Mouse (Mus musculus): ENCODE results near the gene Mybpc2. TPM values are rescaled to one million over a fixed set of nuclear protein-coding genes. Genes with fewer than 3 reads are reported as not detected.
A peak's percentile ranks its signal among the peaks of the same experiment; 100 is the strongest.

Mybpc2 gene
- polyA plus RNA-seq, 1 experiment from 2014 or later: 0.20 TPM

DNA sequence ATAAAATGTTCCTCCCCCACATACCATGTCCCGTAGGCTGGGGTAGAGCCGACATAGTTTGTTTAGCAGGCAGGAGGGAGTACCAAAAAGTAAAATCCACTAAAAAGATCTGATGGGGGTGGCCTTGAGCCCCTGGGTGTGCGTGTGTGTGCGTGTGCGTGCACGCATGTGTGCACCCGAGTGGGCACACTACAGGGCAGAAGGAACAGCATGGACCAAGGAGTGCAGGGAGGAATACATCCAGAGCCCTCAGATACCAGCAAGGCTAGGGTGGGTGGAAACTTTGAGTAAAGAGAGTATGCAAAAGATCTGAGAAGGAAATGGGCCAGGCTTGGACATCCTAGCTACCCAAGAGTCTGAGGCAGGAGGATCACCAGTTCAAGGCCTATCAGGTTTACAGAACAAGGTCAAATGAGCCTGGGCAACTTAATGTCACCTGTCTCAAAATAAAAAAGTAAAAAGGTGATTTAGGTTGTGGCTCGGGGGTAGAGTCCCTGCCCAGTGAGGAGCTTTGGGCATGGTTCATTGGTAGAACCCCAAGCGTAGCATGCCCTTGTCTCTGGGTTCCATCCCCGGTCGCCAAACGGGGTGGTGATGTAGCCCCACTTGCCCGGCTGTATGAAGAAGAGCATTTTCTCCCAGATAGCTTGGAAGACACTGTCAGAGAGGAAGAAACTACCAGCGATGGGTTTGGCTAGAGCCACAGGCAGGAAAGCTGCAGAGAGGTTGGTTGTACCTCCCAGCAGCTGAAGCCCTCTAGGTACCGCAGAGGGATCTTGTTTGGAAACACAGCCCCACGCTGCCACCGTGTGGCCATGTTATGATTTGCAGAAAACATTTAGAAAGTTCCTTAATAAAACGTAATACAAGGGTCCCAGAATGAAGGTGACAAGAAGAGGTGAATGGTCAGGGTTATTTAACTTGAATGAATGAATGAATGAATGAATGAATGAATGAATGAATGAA, 36.3 kb upstream of the Mybpc2 start:
- no peaks in the 10 kb centered on the region for H3K4me1 ChIP-seq (ENCODE audit: control insufficient read depth, insufficient read depth, low read length)
- H3K9me3 ChIP-seq (ENCODE audit: control insufficient read depth, low read length): no peaks in the 10 kb centered on the region
- no peaks in the 10 kb centered on the region; the same call in 1 of the 2 replicates for H3K27me3 ChIP-seq (ENCODE audit: control insufficient read depth, insufficient read depth, low read length)
- no peak overlapping the region for H3K27ac ChIP-seq (replicated peaks; ENCODE audit: low read depth, low read length)
- no peak overlapping the region for H3K4me3 ChIP-seq (replicated peaks; ENCODE audit: low read depth, low read length)
- ATAC-seq (ENCODE audit: low FRiP score, low TSS enrichment): 0 out of 2 replicates have a peak, but pooled peaks have one; percentile 48
- no peaks in the 10 kb centered on the region for H3K36me3 ChIP-seq (ENCODE audit: control insufficient read depth, insufficient read depth, low read length)
- no peak overlapping the region for H3K9ac ChIP-seq (replicated peaks; ENCODE audit: low read length)
- 54% methylated on average over 18 of the region's 18 CpGs for WGBS
- no peak overlapping the region for H3K4me2 ChIP-seq (ENCODE audit: low read length)
- DNase-seq: peak; percentile 94

DNA sequence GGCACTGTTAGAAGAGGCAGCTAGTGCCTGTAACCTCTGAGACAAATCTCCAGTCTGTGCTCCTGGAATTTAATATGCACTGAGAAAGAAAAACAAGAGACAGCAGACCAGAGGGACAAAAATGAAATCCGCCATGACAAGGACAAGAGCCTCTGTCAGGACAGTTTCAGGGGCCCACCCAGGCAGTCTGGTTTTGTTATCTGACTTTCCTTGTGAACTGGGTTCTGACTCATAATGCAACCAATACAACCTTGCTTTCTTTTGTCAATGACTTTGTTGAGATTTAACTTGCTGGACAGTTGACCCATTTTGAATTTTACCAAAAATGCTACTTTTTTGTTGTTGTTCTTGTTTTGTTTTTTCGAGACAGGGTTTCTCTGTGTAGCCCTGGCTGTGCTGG, 33.2 kb upstream of the Mybpc2 start:
- no peaks in the 10 kb centered on the region; the same call in 1 of the 2 replicates for H3K27me3 ChIP-seq (ENCODE audit: control insufficient read depth, insufficient read depth, low read length)
- no peak overlapping the region for H3K27ac ChIP-seq (replicated peaks; ENCODE audit: low read depth, low read length)
- no peak overlapping the region for H3K4me3 ChIP-seq (replicated peaks; ENCODE audit: low read depth, low read length)
- no peak overlapping the region for H3K4me2 ChIP-seq (ENCODE audit: low read length)
- 67% methylated on average over 2 of the region's 2 CpGs for WGBS
- no peak overlapping the region for H3K9ac ChIP-seq (replicated peaks; ENCODE audit: low read length)
- H3K36me3 ChIP-seq (ENCODE audit: control insufficient read depth, insufficient read depth, low read length): no peaks in the 10 kb centered on the region
- no peak for ATAC-seq (ENCODE audit: low FRiP score, low TSS enrichment)
- peaks cover 7% of the 10 kb centered on the region; the same call in 1 of the 2 replicates for H3K4me1 ChIP-seq (ENCODE audit: control insufficient read depth, insufficient read depth, low read length)
- no peaks in the 10 kb centered on the region for H3K9me3 ChIP-seq (ENCODE audit: control insufficient read depth, low read length)
- DNase-seq: no peak

DNA sequence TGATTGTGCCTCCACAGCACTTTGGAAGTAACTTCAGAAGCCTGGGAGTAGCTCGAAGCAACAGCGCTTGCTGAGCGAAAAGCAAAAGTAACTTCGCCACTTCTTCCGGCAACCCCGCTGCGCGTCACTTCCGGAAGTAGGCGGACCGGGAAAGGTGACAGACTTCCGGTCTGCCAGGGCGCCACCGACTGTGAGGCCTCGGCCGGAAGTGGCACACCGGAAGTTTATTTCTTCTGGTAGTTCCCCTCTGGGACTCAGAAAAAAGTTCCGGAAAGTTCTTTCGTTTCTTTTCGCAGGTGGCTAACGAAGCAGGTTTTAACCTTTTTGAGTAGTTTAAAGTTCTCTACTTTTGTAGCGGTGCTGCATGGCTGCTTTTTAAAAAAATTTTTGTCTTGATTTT, 29.4 kb upstream of the Mybpc2 start, which contains the start of gene Nr1h2:
Nr1h2 (minus strand) TSS at position 126 of the 400 bp plus-strand sequence.
- H3K4me1 ChIP-seq (ENCODE audit: control insufficient read depth, insufficient read depth, low read length): peaks cover 8% of the 10 kb centered on the region; the same call in 1 of the 2 replicates
- peak within 1 kb of the TSS; percentile 80 for H3K4me3 ChIP-seq (replicated peaks; ENCODE audit: low read depth, low read length)
- no peaks in the 10 kb centered on the region for H3K9me3 ChIP-seq (ENCODE audit: control insufficient read depth, low read length)
- peak; percentile 84 for ATAC-seq (ENCODE audit: low FRiP score, low TSS enrichment)
- peaks cover 28% of the 10 kb centered on the region for H3K36me3 ChIP-seq (ENCODE audit: control insufficient read depth, insufficient read depth, low read length)
- no peaks in the 10 kb centered on the region; the same call in 1 of the 2 replicates for H3K27me3 ChIP-seq (ENCODE audit: control insufficient read depth, insufficient read depth, low read length)
- peak; percentile 98 for DNase-seq
- peak within 1 kb of the TSS; percentile 78 for H3K4me2 ChIP-seq (ENCODE audit: low read length)
- H3K27ac ChIP-seq (replicated peaks; ENCODE audit: low read depth, low read length): peak within 1 kb of the TSS; percentile 83
- H3K9ac ChIP-seq (replicated peaks; ENCODE audit: low read length): peak within 1 kb of the TSS; percentile 39; the same call in 1 of the 2 replicates
- WGBS: under 1% methylated on average over 22 of the region's 22 CpGs

DNA sequence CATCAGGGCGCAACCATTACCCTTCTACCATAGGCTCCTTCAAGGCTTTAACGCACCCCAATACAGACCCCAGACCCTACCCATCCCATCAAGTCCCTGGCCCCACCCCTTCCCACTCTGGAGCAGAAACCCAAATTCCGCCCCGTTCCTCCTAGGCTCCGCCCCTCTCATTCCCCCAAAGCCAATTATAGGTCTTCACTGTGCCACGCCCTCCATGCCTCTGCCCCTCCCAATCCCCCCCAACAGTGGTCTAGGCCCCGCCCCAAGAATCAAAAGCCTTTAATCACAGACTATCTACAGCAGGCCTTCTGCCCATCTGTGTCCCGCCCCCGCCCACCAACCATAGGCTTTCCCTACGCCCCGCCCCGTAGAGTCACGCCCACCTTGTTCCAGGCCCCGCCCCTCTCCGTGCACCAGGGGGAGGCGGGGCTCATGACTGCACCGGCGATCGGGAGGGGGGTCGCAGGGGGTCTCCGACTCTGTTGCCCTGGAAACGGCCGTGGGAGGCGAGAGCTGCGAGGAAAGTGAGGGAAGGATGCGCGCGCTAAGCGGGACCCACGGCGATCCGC, 28.8 kb upstream of the Mybpc2 start:
- Histone ChIP-seq H3K9me3 (ENCODE audit: control insufficient read depth, low read length) (no peaks in the 10 kb centered on the region), H3K9ac (replicated peaks; ENCODE audit: low read length) (peak overlapping the region; percentile 39; the same call in 1 of the 2 replicates), H3K4me1 (ENCODE audit: control insufficient read depth, insufficient read depth, low read length) (peaks cover 8% of the 10 kb centered on the region; the same call in 1 of the 2 replicates), H3K4me3 (replicated peaks; ENCODE audit: low read depth, low read length) (peak overlapping the region; percentile 80), H3K4me2 (ENCODE audit: low read length) (peak overlapping the region; percentile 78), H3K27ac (replicated peaks; ENCODE audit: low read depth, low read length) (peak overlapping the region; percentile 83), H3K36me3 (ENCODE audit: control insufficient read depth, insufficient read depth, low read length) (peaks cover 28% of the 10 kb centered on the region), H3K27me3 (ENCODE audit: control insufficient read depth, insufficient read depth, low read length) (no peaks in the 10 kb centered on the region; the same call in 1 of the 2 replicates)
- ATAC-seq (ENCODE audit: low FRiP score, low TSS enrichment): peak; percentile 76
- DNase-seq: peak; percentile 86
- WGBS: 1% methylated on average over 31 of the region's 32 CpGs

DNA sequence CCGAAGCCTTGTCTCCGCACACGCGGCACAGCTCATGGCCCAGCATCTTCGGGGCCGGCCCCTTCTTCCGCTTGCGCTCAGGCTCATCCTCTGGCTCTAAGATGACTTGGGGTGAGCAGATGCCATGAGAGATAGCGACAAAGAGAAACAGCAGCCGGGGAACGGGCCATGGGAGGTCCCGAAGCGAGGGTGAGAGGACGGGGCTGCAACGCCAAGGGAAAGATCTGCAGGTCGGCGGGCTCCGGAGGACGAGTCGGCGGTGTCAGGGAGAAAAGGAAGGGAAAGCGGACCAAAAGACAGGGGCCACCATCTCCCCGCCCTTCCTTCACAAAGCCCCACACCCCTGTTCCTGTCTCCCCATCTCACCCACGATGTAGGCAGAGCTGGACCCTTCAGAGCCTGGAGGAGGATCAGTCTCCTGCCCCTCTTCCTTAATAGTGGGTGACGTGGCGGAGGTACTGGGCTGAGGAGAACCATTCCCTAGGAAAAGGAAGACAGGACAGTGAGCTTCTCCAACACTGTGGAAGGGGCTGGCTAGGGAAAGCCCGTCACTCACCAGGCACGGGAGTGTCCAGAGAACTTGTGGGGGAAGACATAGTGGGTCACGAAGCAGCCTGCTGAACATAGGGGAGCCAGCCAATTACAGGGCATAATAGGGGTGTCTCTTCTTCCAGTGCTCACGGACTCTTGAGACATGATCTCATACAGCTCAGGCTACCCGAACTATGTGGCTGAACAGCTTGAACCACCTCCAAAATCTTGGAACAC, 27.9 kb upstream of the Mybpc2 start:
- H3K27me3 ChIP-seq (ENCODE audit: control insufficient read depth, insufficient read depth, low read length): no peaks in the 10 kb centered on the region; the same call in 1 of the 2 replicates
- ATAC-seq (ENCODE audit: low FRiP score, low TSS enrichment) (no peak), DNase-seq (no peak)
- no peaks in the 10 kb centered on the region for H3K9me3 ChIP-seq (ENCODE audit: control insufficient read depth, low read length)
- peaks cover 28% of the 10 kb centered on the region for H3K36me3 ChIP-seq (ENCODE audit: control insufficient read depth, insufficient read depth, low read length)
- peak overlapping the region; percentile 78 for H3K4me2 ChIP-seq (ENCODE audit: low read length)
- H3K27ac ChIP-seq (replicated peaks; ENCODE audit: low read depth, low read length): no peak overlapping the region
- no peak overlapping the region for H3K9ac ChIP-seq (replicated peaks; ENCODE audit: low read length)
- H3K4me1 ChIP-seq (ENCODE audit: control insufficient read depth, insufficient read depth, low read length): peaks cover 16% of the 10 kb centered on the region
- 86% methylated on average over 28 of the region's 31 CpGs for WGBS
- peak overlapping the region; percentile 80 for H3K4me3 ChIP-seq (replicated peaks; ENCODE audit: low read depth, low read length)

DNA sequence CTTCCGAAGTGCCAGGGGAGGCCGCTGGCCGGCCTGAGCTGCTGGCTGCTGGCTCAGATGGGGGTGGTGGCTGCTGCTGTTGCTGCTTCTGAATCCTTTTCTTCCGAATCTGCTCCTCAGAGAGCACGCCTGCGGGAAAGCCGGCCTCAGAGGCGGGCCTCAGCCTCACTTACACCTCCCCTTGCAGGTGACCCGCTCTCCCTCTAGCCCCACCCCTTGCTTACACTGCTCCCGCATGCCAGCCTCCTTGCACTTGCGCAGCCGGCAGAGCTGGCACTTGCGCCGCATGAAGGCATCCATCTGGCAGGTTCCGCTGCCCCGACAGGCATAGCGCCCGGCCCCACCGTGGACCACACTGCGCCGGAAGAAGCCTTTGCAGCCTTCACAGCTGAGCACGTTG, 27.3 kb upstream of the Mybpc2 start:
- no peak overlapping the region for H3K4me3 ChIP-seq (replicated peaks; ENCODE audit: low read depth, low read length)
- H3K27ac ChIP-seq (replicated peaks; ENCODE audit: low read depth, low read length): no peak overlapping the region
- no peaks in the 10 kb centered on the region; the same call in 1 of the 2 replicates for H3K27me3 ChIP-seq (ENCODE audit: control insufficient read depth, insufficient read depth, low read length)
- DNase-seq (no peak), ATAC-seq (ENCODE audit: low FRiP score, low TSS enrichment) (no peak)
- peaks cover 28% of the 10 kb centered on the region for H3K36me3 ChIP-seq (ENCODE audit: control insufficient read depth, insufficient read depth, low read length)
- no peak overlapping the region for H3K4me2 ChIP-seq (ENCODE audit: low read length)
- H3K9me3 ChIP-seq (ENCODE audit: control insufficient read depth, low read length): no peaks in the 10 kb centered on the region
- peaks cover 16% of the 10 kb centered on the region for H3K4me1 ChIP-seq (ENCODE audit: control insufficient read depth, insufficient read depth, low read length)
- WGBS: 88% methylated on average over 22 of the region's 22 CpGs
- H3K9ac ChIP-seq (replicated peaks; ENCODE audit: low read length): no peak overlapping the region

DNA sequence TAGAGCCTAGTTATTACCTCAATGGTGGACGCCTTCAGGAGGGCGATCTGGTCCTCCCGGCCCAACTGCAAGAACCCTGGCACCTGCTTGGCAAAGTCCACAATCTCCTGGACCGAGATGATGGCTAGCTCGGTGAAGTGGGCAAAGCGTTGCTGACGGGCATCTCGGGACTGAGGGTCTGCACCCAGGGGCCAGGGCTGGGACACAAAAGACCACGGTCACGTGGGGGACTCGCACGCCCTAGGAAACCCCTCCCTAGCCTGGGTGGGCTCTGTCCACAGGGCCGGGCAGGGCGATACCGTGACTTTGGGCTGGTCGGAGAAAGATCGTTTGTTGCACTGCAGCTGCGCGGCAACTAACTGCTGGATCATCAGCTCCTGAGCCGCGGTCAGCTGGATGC, 26.8 kb upstream of the Mybpc2 start:
- H3K4me1 ChIP-seq (ENCODE audit: control insufficient read depth, insufficient read depth, low read length): peaks cover 16% of the 10 kb centered on the region
- H3K9me3 ChIP-seq (ENCODE audit: control insufficient read depth, low read length): no peaks in the 10 kb centered on the region
- DNase-seq (no peak), ATAC-seq (ENCODE audit: low FRiP score, low TSS enrichment) (no peak)
- no peak overlapping the region for H3K9ac ChIP-seq (replicated peaks; ENCODE audit: low read length)
- peaks cover 28% of the 10 kb centered on the region for H3K36me3 ChIP-seq (ENCODE audit: control insufficient read depth, insufficient read depth, low read length)
- H3K27ac ChIP-seq (replicated peaks; ENCODE audit: low read depth, low read length): no peak overlapping the region
- no peak overlapping the region for H3K4me3 ChIP-seq (replicated peaks; ENCODE audit: low read depth, low read length)
- H3K4me2 ChIP-seq (ENCODE audit: low read length): no peak overlapping the region
- no peaks in the 10 kb centered on the region for H3K27me3 ChIP-seq (ENCODE audit: control insufficient read depth, insufficient read depth, low read length)
- WGBS: 94% methylated on average over 21 of the region's 21 CpGs

DNA sequence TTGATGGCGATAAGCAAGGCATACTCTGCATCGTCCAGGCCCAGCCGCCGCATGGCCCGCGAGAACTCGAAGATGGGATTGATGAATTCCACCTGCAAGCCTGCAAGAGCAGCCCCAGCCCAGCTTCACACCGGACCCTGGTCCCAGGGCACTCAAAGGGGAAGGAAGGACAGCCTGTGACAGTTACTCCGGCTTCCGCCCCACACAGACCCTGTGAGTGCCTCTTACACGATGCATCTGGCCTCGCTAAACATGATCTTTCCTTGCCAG, 25.9 kb upstream of the Mybpc2 start:
- Histone ChIP-seq H3K4me2 (ENCODE audit: low read length) (no peak overlapping the region), H3K36me3 (ENCODE audit: control insufficient read depth, insufficient read depth, low read length) (peaks cover 28% of the 10 kb centered on the region), H3K9ac (replicated peaks; ENCODE audit: low read length) (no peak overlapping the region), H3K27ac (replicated peaks; ENCODE audit: low read depth, low read length) (no peak overlapping the region), H3K4me1 (ENCODE audit: control insufficient read depth, insufficient read depth, low read length) (peaks cover 16% of the 10 kb centered on the region), H3K27me3 (ENCODE audit: control insufficient read depth, insufficient read depth, low read length) (no peaks in the 10 kb centered on the region), H3K9me3 (ENCODE audit: control insufficient read depth, low read length) (no peaks in the 10 kb centered on the region), H3K4me3 (replicated peaks; ENCODE audit: low read depth, low read length) (no peak overlapping the region)
- ATAC-seq (ENCODE audit: low FRiP score, low TSS enrichment): no peak
- no peak for DNase-seq
- WGBS: 98% methylated on average over 12 of the region's 12 CpGs
